Mouse (Mus musculus) gastrocnemius, postnatal 25 days (tissue): ENCODE data around the gene Ccdc17. TPM values are rescaled to one million over a fixed set of nuclear protein-coding genes. Genes with fewer than 3 reads are reported as not detected.

ENCODE experiments used
- DNase-seq: peaks from one replicate; pipeline ENCODE4 v3.0.0; 2022
- total RNA-seq, 2 experiments: library from RNA; stranded (reverse); gene quantifications; 1 replicate in 1 of 2; 2 replicates in 1 of 2; pipeline ENCODE4 v1.2.3; 2021

The Ccdc17 gene
- total RNA-seq, 2 experiments from 2014 or later, result 1.4 to 1.8 TPM

- DNase-seq, result no peak
Measured at GRCm38 (mm10) chr4:116644326-116644725, 47.9 kb downstream of the Ccdc17 start.

DNA sequence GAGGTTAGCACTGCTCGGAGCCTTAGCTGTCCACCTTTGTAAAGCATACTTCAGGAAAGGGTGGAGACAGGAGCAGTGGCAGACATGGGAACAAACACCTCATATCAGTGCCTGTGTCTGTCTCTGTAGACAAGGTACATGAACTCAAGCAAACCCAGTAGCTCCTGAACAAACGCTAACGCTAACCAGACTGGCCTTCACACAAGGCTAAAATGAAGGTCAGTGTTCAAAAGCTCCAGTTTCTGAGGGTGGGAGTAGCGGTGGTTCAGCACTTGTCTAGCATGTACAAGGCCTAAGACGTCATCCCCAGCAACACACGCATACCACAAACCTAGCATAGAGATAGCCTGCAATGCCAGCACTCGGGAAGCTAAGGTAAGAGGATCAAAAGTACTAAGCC is 49.2 kb downstream of the Ccdc17 start:
- no peak for DNase-seq

- no peak for DNase-seq
Measured at GRCm38 (mm10) chr4:116649411-116649810, 53.0 kb downstream of the Ccdc17 start.

Other genes with a start within 250 kb of the Ccdc17 start
- 10 to 100 TPM; 76.6 to 83.8 TPM for gene Mast2, start 132.5 kb upstream of the Ccdc17 start, total RNA-seq
- 10 to 100 TPM; 11.0 to 14.6 TPM for gene Ipp, start 89.1 kb upstream of the Ccdc17 start, total RNA-seq
- 10 to 100 TPM; 14.1 to 18.7 TPM for gene Tmem69, start 40.7 kb upstream of the Ccdc17 start, total RNA-seq
- 10 to 100 TPM; 28.0 to 28.3 TPM for gene Gpbp1l1, start 39.0 kb upstream of the Ccdc17 start, total RNA-seq
- gene Nasp, start 31.3 kb downstream of the Ccdc17 start, total RNA-seq, result 10 to 100 TPM; 12.4 to 12.8 TPM
- gene Akr1a1, start 55.0 kb downstream of the Ccdc17 start, total RNA-seq, result 100 to 1,000 TPM; 175 to 184 TPM
- 100 to 1,000 TPM; 229 to 254 TPM for gene Prdx1, start 88.9 kb downstream of the Ccdc17 start, total RNA-seq
- 10 to 100 TPM; 29.1 to 33.9 TPM for gene Mmachc, start 111.8 kb downstream of the Ccdc17 start, total RNA-seq
- 1 to 10 TPM; 2.6 to 3.5 TPM for gene Ccdc163, start 111.9 kb downstream of the Ccdc17 start, total RNA-seq
- 1 to 10 TPM; 1.3 to 1.5 TPM for gene Tesk2, start 124.3 kb downstream of the Ccdc17 start, total RNA-seq
- gene Toe1, start 211.0 kb downstream of the Ccdc17 start, total RNA-seq, result 1 to 10 TPM; 3.8 to 4.4 TPM
- 1 to 10 TPM; 1.0 to 1.5 TPM for gene Mutyh, start 211.1 kb downstream of the Ccdc17 start, total RNA-seq
- gene Hpdl, start 225.1 kb downstream of the Ccdc17 start, total RNA-seq, result 1 to 10 TPM; 2.0 to 2.3 TPM